Mouse (Mus musculus) forebrain, embryonic 13.5 days (tissue): ENCODE measurements around the gene Wdr59. TPM values are rescaled to one million over a fixed set of nuclear protein-coding genes. Genes with fewer than 3 reads are reported as not detected.

Source experiments
- ATAC-seq: fragments of 200-750 bp; cut with Nextera tagmentation; 2 replicates; pipeline ENCODE4 v1.8.0; 2017
- H3K27ac ChIP-seq: fragments of 300-500 bp; sonication (generic); 2 replicates; pipeline ENCODE4 v1.5.1; 2015; ENCODE audit warnings: inconsistent platforms, mild to moderate bottlenecking, moderate library complexity
- H3K27me3 ChIP-seq: fragments of 300-500 bp; sonication (generic); 2 replicates; pipeline ENCODE4 v1.6.1; 2015; ENCODE audit warnings: mild to moderate bottlenecking, inconsistent platforms
- H3K36me3 ChIP-seq: fragments of 300-500 bp; sonication (generic); 2 replicates; pipeline ENCODE4 v1.6.1; 2015; ENCODE audit warnings: mild to moderate bottlenecking, inconsistent platforms; ENCODE audit not compliant: poor library complexity, severe bottlenecking
- H3K4me1 ChIP-seq: fragments of 300-500 bp; sonication (generic); 2 replicates; pipeline ENCODE4 v1.6.1; 2015; ENCODE audit warnings: inconsistent platforms
- H3K4me2 ChIP-seq: fragments of 300-500 bp; sonication (generic); 2 replicates; pipeline ENCODE4 v1.6.1; 2015; ENCODE audit warnings: inconsistent platforms, mild to moderate bottlenecking, moderate library complexity
- H3K4me3 ChIP-seq: fragments of 300-500 bp; sonication (generic); 2 replicates; pipeline ENCODE4 v1.5.1; 2015; ENCODE audit warnings: mild to moderate bottlenecking, inconsistent platforms
- H3K9ac ChIP-seq: fragments of 300-500 bp; sonication (generic); 2 replicates; pipeline ENCODE4 v1.6.1; 2015; ENCODE audit warnings: mild to moderate bottlenecking, inconsistent platforms
- H3K9me3 ChIP-seq: fragments of 300-500 bp; sonication (generic); replicated peaks from 2 replicates; pipeline ENCODE4 v1.6.1; 2016; ENCODE audit warnings: inconsistent platforms
- WGBS: fragments of 180-500 bp; shearing (Covaris S2); methylation state at CpG from one replicate; pipeline ENCODE4 v1.1.7; 2015; 5-methylcytosine and 5-hydroxymethylcytosine counted together
- polyA plus RNA-seq: library from polyadenylated mRNA; unstranded; fragments of >200 nt; fragmentation: Nextera tagmentation; extraction: Ambion mirVana; gene quantifications from 2 replicates; pipeline ENCODE4 v1.2.1, GENCODE M21; 2015

The Wdr59 gene
- polyA plus RNA-seq, 1 experiment from 2014 or later: 5.7 TPM

DNA sequence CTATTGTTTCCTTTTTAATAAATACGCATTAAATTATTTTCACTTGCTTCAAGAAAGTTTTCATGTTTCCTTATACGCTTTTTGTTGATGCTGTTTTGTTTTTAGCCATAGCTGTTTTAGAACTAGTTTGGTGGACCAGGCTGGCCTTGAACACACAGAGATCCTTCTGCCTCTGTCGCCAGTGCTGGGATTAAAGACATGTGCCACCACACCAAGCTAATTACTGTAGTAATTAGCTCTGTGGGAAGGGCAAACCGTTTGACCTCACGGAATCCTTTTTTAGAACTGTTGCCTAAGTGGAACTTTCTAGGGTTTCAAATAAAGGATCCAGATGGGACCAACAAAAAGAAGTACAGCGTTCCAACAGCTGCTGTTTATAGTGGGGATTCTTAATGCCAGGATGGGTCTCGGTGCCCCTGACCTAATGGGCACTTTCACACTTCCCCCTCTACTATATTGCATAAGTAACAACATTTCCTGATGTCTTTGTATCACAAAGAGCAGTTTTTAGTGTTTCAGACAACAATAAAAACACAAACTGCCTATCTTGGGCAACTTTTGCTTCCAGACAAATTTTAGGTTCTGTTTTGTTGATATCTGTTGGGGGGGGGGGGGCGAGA, 29.7 kb upstream of the Wdr59 start:
- Histone ChIP-seq H3K4me1 (peaks cover 46% of the 10 kb centered on the region), H3K9ac (no peak overlapping the region), H3K36me3 (peaks cover 2% of the 10 kb centered on the region; the same call in 1 of the 2 replicates), H3K27ac (no peak overlapping the region), H3K4me3 (no peak overlapping the region), H3K9me3 (no peaks in the 10 kb centered on the region), H3K27me3 (no peaks in the 10 kb centered on the region), H3K4me2 (no peak overlapping the region)
- no peak for ATAC-seq
- 56% methylated on average over 8 of the region's 8 CpGs for WGBS

GRCm38 (mm10) chr8:111550002-111550870, 28.3 kb upstream of the Wdr59 start:
- no peak for ATAC-seq
- Histone ChIP-seq H3K27me3 (no peaks in the 10 kb centered on the region), H3K4me3 (no peak overlapping the region), H3K4me2 (no peak overlapping the region), H3K9me3 (no peaks in the 10 kb centered on the region), H3K36me3 (peaks cover 2% of the 10 kb centered on the region; the same call in 1 of the 2 replicates), H3K27ac (no peak overlapping the region), H3K4me1 (peaks cover 42% of the 10 kb centered on the region), H3K9ac (no peak overlapping the region)
- WGBS: 59% methylated on average over 9 of the region's 9 CpGs

GRCm38 (mm10) chr8:111548201-111548600, 26.3 kb upstream of the Wdr59 start:
- Histone ChIP-seq H3K27me3 (no peaks in the 10 kb centered on the region), H3K4me1 (peaks cover 31% of the 10 kb centered on the region), H3K4me3 (no peak overlapping the region), H3K9ac (no peak overlapping the region), H3K36me3 (peaks cover 12% of the 10 kb centered on the region), H3K9me3 (no peaks in the 10 kb centered on the region), H3K4me2 (no peak overlapping the region), H3K27ac (no peak overlapping the region)
- 81% methylated on average over 6 of the region's 6 CpGs for whole genome bisulfite sequencing
- no peak for ATAC-seq

DNA sequence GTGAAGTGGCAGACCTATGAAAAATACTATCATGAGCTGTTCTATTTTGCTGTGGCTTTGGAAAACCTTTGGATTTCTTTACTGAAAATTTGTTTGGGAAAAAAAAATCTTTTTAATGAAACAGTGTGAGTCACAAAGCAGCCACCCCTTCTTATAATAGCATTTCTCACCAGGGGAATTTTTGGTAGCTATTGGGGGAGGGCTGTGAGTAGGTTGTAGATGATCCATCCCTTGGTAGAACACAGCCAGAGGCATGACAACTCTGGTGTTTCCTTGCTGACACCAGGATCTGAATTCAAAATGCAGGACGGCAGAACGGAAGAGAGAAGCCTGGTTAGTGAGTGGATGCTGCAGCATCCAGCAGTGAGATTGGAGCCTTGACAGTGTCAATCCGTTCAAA, 25.3 kb upstream of the Wdr59 start:
- H3K4me2 ChIP-seq: no peak overlapping the region
- ATAC-seq: no peak
- 87% methylated on average over 3 of the region's 3 CpGs for WGBS

GRCm38 (mm10) chr8:111545406-111546156, 23.7 kb upstream of the Wdr59 start:
- Histone ChIP-seq H3K9me3 (no peaks in the 10 kb centered on the region), H3K36me3 (peaks cover 18% of the 10 kb centered on the region), H3K27me3 (no peaks in the 10 kb centered on the region), H3K4me2 (no peak overlapping the region), H3K4me3 (no peak overlapping the region), H3K4me1 (peaks cover 35% of the 10 kb centered on the region), H3K9ac (no peak overlapping the region), H3K27ac (no peak overlapping the region)
- WGBS: 90% methylated on average over 8 of the region's 8 CpGs
- ATAC-seq: no peak

More for the DNA sequence above, 25.3 kb upstream of the Wdr59 start:
- no peaks in the 10 kb centered on the region for H3K27me3 ChIP-seq
- no peak overlapping the region for H3K4me3 ChIP-seq
- H3K27ac ChIP-seq: no peak overlapping the region
- no peaks in the 10 kb centered on the region for H3K9me3 ChIP-seq
- peaks cover 33% of the 10 kb centered on the region for H3K4me1 ChIP-seq
- no peak overlapping the region for H3K9ac ChIP-seq
- peaks cover 16% of the 10 kb centered on the region for H3K36me3 ChIP-seq

DNA sequence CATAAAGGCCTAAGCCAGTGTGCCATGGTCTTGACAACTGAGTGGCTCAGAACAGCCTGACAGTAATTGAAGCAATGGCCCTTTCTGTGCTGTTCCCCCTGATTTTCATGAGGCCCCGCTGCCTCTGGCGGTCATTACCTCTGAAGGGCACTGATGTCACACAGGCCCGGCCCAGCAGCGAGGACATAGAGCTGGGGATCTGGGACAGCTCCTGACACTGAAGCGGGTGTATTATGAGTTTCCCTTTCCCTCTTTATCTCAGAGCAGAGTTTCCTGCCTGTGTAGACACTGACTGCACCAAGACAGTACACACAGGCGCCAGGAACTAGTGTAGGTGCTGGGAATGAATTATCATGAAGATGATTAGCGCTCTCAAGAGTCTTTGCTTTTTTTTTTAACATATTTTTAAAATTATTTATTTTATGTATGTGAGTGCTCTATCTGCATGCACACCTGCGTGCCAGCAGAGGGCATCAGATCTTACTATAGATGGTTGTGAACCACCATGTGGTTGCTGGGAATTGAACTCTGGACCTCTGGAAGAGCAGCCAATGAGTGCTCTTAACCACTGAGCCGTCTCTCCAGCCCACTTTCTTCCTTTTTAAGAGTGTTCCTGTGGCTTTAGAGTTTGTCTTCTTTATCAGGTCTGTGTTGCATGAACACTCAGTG, 22.0 kb upstream of the Wdr59 start:
- Histone ChIP-seq H3K9ac (no peak overlapping the region), H3K4me1 (peaks cover 37% of the 10 kb centered on the region), H3K27ac (no peak overlapping the region), H3K9me3 (no peaks in the 10 kb centered on the region), H3K36me3 (peaks cover 18% of the 10 kb centered on the region), H3K27me3 (no peaks in the 10 kb centered on the region), H3K4me2 (no peak overlapping the region), H3K4me3 (no peak overlapping the region)
- WGBS: 89% methylated on average over 9 of the region's 9 CpGs
- no peak for ATAC-seq

- Histone ChIP-seq H3K9ac (peak overlapping the region; percentile 98), H3K4me3 (peak overlapping the region; percentile 99), H3K27ac (no peak overlapping the region), H3K27me3 (no peaks in the 10 kb centered on the region), H3K36me3 (peaks cover 16% of the 10 kb centered on the region; the same call in 1 of the 2 replicates), H3K4me2 (peak overlapping the region; percentile 76), H3K9me3 (no peaks in the 10 kb centered on the region), H3K4me1 (peaks cover 49% of the 10 kb centered on the region)
- WGBS: 63% methylated on average over 10 of the region's 10 CpGs
- no peak for ATAC-seq
Measured at GRCm38 (mm10) chr8:111539422-111540076, 17.7 kb upstream of the Wdr59 start.

DNA sequence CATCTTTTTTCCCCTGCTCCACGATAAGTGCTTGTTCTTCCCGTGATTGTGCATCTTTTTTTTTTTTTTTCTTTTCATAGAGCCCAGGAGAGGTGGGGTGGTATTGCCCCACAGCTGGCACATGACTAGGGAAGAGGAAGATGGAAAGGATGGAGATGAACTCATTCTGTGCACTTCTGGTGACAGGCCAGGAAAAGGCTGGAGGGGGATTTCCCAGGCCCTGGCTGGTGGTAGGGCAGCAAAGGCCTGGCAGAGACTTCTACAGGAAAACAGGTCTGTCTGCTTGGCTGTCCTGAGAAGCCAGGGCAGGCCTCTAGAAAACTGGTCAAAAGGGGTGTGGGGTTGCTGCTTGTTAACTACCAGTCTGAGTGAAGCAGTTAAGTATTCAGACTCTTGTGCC, 16.3 kb upstream of the Wdr59 start:
- WGBS: 0% methylated on average over 2 of the region's 2 CpGs
- Histone ChIP-seq H3K9me3 (no peaks in the 10 kb centered on the region), H3K27ac (no peak overlapping the region), H3K9ac (peak overlapping the region; percentile 98), H3K36me3 (peaks cover 6% of the 10 kb centered on the region; the same call in 1 of the 2 replicates), H3K27me3 (no peaks in the 10 kb centered on the region), H3K4me2 (peak overlapping the region; percentile 76), H3K4me3 (peak overlapping the region; percentile 99), H3K4me1 (peaks cover 43% of the 10 kb centered on the region)
- ATAC-seq: no peak

DNA sequence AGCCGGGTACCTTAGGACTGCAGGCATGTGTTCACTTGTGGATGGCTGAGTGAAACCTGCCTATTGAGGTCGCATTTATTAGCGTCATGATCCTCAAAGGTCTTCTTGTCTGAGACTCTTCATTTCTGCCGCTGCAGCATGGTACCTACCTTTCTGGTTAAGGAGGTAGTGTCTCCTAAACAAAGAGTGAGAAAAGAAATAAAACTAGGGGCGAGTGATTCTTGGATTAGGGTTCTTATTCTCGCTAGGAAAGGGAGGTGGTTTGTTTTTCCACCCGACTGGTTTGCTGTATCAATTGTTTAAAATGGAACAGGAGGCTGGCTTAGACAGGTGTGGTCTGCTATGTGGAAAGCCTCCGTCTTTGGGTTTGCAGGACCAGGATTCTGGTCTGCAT, 15.9 kb upstream of the Wdr59 start:
- 3% methylated on average over 8 of the region's 8 CpGs for WGBS
- Histone ChIP-seq H3K4me3 (peak overlapping the region; percentile 99), H3K27ac (0 out of 2 replicates have a peak overlapping the region, but pooled peaks have one; percentile 95), H3K9ac (peak overlapping the region; percentile 98), H3K4me1 (peaks cover 40% of the 10 kb centered on the region), H3K36me3 (peaks cover 3% of the 10 kb centered on the region; the same call in 1 of the 2 replicates), H3K9me3 (no peaks in the 10 kb centered on the region), H3K4me2 (peak overlapping the region; percentile 76), H3K27me3 (no peaks in the 10 kb centered on the region)
- no peak for ATAC-seq

DNA sequence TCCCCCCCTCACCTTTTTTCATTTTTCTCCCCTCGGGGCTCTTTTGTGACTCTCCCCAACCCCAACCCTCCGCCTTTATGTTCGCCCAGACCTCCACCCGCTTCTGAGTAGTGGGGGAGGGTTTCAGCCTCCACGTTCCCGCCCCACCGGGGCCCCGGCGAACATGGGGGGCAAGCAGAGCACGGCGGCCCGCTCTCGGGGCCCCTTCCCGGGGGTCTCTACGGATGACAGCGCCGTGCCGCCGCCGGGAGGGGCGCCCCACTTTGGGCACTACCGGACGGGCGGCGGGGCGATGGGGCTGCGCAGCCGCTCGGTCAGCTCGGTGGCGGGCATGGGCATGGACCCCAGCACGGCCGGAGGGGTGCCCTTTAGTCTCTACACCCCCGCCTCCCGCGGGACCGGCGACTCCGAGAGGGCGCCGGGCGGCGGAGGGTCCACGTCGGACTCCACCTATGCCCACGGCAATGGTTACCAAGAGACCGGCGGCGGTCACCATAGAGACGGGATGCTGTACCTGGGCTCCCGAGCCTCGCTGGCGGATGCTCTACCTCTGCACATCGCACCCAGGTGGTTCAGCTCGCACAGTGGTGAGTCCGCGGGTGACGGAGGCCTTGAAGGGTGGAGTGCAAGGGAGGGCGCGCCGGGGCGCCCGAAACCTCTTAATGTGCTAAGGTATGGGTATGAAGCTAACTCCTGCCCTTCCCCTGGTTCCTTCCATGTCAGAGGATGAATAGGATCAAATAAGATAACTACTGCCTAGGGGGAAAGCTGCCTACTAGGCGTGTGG, 15.3 kb upstream of the Wdr59 start:
- WGBS: under 1% methylated on average over 62 of the region's 64 CpGs

More for the DNA sequence above, 15.3 kb upstream of the Wdr59 start:
- H3K36me3 ChIP-seq: peaks cover 3% of the 10 kb centered on the region; the same call in 1 of the 2 replicates
- H3K9ac ChIP-seq: peak overlapping the region; percentile 98
- peak overlapping the region; percentile 95 for H3K27ac ChIP-seq
- H3K4me1 ChIP-seq: peaks cover 40% of the 10 kb centered on the region
- H3K4me3 ChIP-seq: peak overlapping the region; percentile 99
- no peaks in the 10 kb centered on the region for H3K9me3 ChIP-seq
- ATAC-seq: peak; percentile 52
- H3K27me3 ChIP-seq: no peaks in the 10 kb centered on the region
- peak overlapping the region; percentile 76 for H3K4me2 ChIP-seq
